Mouse (Mus musculus) bone marrow, adult 2 months (tissue): ENCODE results near the gene 1700019D03Rik.

Source experiments
- CTCF ChIP-seq: fragments of 200-500 bp; IDR thresholded peaks from 2 replicates; pipeline ENCODE4 v1.5.1; 2011; ENCODE audit warnings: low read length, control low read depth; ENCODE audit not compliant: control insufficient read depth, insufficient read depth
- POLR2A ChIP-seq: fragments of 200-500 bp; IDR thresholded peaks from 2 replicates; pipeline ENCODE4 v1.6.1; 2011; ENCODE audit warnings: low read depth, mild to moderate bottlenecking, control low read depth, low read length, borderline replicate concordance; ENCODE audit not compliant: control insufficient read depth

DNA sequence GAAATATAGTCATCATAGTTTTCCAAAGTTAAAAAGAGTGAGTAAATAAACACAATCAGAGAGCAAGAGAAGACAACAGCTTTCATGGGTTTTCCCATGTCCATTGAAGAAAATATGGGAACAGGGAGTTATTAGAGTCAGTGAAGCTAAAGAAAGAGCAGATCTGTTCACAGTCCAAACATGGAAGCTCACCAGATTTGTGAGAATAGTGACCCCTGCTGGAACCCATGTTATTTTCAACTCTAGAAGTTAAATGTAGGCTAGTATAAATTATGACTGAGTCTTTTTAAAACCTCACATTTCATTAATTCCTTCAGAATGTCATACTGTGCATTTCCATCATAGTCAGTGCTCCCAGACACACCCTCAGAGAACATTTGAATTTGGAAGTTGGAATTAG, 12.6 kb upstream of the 1700019D03Rik start:
- TF ChIP-seq POLR2A (no peak), CTCF (no peak)
